Mouse (Mus musculus) cortical plate, adult 2 months (tissue): ENCODE data around the gene Olfr340.

Experiments used
- CTCF ChIP-seq: fragments of 200-500 bp; IDR thresholded peaks from 2 replicates; pipeline ENCODE4 v1.5.1; 2011; ENCODE audit warnings: mild to moderate bottlenecking, control low read depth, low read length; ENCODE audit not compliant: insufficient read depth; ENCODE audit errors: extremely low read depth
- POLR2A ChIP-seq: fragments of 200-500 bp; IDR thresholded peaks from 2 replicates; pipeline ENCODE4 v1.6.1; 2011; ENCODE audit warnings: mild to moderate bottlenecking, low read length, control low read depth; ENCODE audit not compliant: insufficient read depth; ENCODE audit errors: extremely low read depth

- no peak for TF ChIP-seq POLR2A
- TF ChIP-seq CTCF, result no peak
Observed at GRCm38 (mm10) chr2:36452287-36452686, at the start of gene Olfr340.
